Mouse (Mus musculus) heart, adult 9 months (tissue): ENCODE results near the gene Lin7b.

Source experiments
- DNase-seq, 2 experiments: peaks; one replicate each; pipeline ENCODE4 v3.0.0; 2022; ENCODE audit warnings: low spot score in 2 of 2

The Lin7b gene

DNA sequence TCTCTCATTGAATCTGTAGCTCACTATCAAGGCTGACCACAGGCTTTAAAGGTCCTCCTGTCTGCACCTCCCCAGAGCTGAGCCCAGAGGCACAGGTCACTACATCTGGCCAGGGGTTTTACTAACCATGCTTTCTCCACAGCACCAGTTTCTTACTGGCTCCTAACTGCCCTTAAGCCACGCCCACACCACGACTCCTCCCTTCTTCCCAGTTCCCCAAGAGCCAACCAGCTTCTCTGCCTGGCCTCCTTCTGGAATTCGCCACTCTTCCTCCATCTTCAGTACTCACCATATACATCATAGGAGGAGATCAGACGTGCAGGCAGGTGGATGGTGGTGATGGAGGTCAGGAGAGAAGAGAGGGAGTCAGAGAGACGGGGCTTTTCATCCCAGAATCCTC, 17.3 kb downstream of the Lin7b start:
- DNase-seq = no peak

DNA sequence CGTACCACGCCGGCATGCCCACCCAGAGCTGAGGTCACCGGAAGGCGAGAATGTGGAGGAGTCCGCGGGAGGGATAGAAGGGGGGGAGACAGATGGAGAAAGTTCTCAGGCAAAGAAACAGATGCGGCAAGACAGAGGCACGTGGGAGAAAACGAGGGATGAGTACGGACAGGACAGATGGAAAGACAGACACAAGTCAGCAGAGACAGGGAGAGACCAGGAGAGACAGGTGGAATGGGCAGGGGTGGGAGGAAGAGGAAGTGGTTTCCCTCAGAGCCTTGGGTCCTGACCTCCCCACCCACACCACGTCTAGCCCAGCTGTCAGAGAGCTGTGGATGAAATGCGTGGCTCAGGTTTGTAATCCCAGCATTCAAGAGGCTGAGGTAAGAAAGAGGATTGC, 23.5 kb downstream of the Lin7b start:
- no peak for DNase-seq

DNA sequence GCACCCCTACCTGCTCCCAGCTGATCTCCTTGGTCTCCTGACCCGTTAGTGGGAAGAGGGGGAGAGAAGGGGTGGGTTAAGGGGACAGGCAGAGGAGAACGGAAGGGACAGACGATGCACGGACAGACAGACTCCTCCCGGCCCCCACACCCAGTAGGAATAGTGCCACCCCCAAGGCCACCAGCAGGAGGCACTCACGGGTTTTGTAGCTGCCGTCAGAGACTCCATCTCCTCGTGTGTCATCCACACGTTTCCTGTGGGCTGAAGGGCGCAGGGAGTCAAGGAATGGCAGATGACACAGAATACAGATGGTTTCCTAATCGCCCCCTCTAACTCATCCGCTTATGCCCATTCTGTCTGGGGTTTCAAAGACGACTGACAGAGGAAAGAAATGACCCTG, 26.8 kb downstream of the Lin7b start:
- DNase-seq = no peak

DNA sequence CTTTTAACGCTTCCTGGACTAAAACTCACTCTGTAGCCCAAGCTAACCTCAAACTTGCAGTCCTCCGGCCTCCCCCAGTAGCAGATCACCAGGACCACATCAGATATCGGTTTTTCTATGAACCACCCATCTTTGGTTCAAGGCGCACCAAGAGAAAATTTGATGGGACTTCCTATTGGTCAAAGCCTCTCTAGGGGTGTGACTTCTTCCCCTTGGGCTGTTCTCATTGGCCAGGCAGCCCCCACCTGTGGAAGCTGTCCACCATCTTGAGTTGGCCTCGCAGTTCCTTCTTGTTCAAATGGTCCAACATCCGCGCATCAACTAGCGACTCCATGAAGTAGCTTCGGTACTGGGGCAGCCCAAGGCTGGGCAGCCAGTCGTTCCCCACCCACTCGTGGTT, 28.3 kb downstream of the Lin7b start:
- no peak for DNase-seq

DNA sequence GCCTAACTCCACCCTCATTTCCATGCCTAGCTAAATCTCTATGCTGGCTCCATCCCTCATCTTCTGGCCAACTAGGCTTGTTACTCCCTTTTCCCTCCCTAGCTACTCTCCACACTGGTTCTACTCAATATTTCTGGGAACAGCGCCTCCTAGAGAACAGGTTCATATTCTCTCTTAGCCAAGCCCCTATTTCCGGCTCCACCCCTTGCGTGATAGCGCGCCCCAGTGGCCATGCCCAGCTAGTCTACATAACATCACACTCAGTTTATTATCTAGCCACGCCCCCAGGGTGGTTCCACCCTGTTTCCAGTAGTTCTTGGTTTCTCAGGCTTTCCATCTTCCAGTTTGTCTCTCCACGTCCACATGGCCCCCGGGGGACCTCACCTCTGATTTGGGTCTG, 29.1 kb downstream of the Lin7b start:
- peak; percentile 63 to 77 for DNase-seq

DNA sequence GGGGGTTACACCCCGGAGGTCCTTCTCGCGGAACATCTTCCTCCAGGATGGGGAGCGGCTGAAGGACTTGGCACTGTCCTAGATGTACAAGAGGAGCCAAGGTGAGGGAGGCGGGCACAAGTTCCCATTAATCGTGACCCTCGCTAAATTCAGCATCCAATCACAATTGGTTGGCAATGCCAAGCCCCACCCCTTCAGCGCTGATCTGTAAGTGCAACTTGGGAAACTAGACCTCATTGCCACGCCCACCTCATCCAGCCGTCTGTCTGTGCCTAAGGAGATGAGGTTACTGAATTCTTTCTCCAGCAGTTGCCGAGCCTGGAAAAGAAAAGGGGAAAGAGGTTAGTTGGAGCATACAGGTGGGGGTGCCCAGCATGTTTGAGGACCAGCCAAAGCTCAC, 29.7 kb downstream of the Lin7b start:
- peak; percentile 51 to 57 for DNase-seq

DNA sequence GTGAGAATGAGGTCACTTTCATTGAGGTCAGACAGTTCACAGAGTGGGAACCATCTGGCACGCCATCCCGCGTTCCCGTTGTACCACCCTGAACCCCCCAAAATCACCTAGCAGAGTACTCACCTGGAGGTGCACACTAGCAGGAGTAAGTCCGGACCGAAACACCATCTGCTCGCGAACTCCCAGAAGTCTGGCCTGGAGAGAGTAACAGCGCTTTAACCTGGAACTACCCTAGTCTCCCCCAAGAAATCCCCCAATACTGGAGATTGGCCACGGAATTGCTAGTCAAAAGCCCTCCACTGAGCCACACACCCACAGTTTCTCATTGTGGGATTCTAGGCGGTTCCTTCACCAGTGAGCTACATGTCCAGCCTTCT, 30.3 kb downstream of the Lin7b start:
- DNase-seq = no peak

DNA sequence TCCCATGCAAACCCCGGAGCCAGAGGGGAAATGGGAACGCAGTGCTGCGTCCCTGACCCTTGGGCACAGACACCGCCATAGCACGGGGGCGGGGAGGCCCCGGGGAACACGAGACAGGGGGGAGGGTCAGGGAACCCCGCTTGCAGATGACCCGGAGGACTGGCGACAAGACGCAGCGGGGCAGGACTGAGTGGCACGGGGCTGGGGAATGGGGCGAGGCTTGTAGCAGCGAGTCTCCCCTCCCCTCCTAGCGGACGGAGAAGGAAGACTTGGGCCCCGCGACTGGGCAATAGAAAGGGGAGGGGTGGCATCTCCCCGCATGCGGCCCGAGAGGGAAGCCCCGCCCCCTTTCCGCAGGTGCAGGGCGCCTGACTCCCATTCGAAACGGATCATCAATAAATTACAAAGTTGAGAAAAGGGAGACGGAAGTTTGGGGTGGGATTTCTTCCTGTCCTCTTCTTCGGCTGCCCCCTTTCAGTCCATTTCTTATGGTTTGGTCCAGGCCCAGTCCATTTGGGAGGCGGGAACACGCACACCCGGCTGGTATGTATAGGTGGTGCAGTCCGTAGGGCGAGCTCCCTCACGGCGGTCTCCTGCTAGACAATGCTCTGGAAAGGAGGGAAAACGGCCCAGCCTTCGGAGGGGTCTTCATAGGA, 30.8 kb downstream of the Lin7b start:
- peak; percentile 55 to 63 for DNase-seq

DNA sequence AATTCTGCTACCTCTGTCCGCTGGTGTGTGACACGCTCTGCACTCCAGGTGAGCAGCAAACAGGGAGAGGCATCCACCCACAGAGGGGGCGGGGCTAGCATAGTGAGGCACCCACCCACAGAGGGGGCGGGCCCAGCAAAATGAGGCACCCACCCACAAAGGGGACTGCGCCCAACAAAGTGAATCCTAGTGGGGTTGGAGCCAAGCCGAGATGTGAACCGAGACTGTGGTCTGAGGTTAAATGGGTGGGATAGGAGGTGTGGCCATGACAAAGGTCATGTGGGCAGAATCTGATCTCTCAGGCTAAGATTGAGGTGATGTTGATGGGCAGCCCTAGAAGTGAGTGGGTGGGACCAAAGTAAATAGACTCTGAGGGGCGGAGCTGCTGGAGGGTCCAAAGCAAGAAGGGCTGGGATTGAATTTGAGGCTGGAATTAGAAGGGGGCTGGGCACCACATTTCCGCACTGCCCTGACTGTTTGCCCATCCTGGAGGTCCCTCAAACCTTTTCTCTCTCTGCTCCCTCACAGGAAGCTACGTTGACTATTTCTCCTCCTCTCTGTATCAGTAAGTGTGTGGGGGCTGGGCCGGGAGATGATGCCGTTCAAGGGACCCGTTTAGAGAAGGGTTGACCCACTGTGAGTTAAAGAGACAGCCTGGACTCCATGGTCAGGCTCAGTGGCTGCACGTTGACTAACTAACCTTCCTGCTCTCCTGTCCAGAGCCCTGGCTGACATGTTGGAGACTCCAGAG, 32.0 kb downstream of the Lin7b start:
- no peak for DNase-seq

DNA sequence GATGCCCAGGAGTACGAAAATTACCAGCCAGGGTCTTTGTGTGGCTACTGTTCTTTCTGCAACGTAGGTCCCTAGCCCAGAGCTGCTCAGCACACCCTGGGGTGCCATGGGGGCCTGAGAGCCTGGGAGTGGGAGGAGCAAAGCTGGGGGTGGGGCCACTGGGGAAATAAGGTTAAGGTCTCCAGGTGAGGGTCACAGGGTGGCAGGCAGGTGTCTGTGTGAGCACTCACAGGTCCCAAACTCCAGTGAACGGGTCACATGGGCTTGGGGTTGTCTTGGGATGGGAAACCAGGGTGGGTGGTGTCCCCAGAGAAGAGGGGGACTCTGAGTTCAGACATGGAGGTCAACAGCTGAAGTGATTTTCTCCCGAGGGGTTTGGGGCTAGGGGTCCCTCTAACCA, 32.9 kb downstream of the Lin7b start:
- DNase-seq = no peak

DNA sequence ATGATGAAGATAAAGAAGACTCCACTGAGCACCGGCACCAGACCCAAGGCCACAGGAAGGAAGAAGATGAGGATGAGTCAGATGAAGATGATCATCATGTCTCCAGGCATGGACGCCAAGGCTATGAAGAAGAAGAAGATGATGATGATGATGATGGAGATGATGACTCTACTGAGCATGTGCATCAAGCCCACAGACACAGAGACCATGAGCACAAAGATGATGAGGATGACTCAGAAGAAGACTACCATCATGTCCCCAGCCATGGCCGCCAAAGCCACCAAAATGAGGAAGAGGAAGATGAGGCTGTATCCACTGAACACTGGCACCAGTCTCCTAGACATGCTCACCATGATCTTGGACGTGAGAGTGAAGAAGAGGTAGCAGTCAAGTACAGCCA, 34.1 kb downstream of the Lin7b start:
- DNase-seq = no peak

DNA sequence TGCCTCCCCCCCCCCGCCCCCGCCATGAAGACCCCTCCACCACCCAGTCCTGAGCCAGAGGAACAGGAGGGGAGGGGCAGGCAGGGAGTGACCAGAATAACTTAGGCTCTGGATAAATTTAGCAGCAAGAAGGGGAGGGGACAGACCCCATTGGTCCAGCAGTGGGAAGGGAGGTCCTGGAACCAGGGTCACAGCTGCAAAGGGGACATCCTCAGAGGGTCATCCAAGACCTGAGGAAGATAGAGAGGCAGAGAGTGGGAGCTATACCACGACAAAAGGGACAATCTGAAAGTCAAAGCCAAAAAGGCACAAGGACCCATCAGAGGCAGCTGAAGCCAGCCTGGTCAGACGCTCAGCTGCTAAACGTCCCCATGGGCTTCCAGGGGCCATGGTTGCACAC, 35.3 kb downstream of the Lin7b start, which contains the start of gene Hrc:
Gene Hrc, plus strand, starts transcription at position 235 of the 400 bp plus-strand sequence.
- DNase-seq = peak; percentile 72 to 73

DNA sequence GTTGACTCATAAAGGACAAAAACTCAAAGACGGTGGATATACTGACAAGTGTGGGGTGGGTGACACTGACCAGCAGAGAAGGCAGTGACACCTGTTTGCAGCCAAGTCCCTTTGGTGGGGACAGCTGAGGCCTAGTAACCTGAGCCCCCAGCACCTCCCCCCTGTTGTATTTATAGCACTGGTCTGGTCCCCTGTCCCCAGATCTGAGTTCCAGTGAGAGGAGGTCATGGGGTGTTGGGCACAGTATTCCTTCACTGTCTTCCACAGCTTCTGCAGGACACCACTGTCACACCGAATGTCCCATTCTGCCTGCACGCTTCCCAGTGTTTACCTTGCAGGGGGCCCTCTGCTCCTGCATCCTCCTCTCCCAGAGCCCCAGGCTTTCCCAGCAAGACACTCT, 35.8 kb downstream of the Lin7b start:
- peak; percentile 62 for DNase-seq

DNA sequence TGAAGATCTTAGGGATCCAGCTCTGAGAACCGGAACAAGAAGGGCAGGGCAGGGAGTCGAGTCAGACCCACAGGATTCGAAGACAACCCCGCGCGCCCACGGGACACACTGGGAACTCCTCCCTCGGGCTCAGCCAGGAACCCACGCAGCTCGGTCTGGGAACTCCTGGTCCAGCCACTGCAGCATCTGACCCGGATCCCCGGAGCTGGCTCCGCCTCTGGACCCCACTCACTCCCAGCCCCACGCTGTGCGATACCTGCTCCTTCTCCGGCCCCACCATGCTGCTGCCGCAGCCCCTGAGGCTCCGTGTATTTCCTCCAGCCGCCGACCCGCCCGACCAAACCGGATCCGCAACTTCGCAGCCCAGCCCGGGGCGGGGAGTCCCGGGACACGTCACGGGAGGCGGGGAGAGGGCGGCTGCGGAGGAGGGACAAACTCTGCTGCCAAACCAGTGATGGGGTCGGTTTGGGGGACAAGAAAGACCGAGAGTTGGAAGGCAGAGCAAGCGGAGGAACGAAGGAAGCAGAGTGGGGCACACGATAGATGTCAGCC, 36.9 kb downstream of the Lin7b start, which contains the start of gene Trpm4:
Gene Trpm4, minus strand, starts transcription at position 350 of the 552 bp plus-strand sequence.
- DNase-seq = peak; percentile 89 to 90

DNA sequence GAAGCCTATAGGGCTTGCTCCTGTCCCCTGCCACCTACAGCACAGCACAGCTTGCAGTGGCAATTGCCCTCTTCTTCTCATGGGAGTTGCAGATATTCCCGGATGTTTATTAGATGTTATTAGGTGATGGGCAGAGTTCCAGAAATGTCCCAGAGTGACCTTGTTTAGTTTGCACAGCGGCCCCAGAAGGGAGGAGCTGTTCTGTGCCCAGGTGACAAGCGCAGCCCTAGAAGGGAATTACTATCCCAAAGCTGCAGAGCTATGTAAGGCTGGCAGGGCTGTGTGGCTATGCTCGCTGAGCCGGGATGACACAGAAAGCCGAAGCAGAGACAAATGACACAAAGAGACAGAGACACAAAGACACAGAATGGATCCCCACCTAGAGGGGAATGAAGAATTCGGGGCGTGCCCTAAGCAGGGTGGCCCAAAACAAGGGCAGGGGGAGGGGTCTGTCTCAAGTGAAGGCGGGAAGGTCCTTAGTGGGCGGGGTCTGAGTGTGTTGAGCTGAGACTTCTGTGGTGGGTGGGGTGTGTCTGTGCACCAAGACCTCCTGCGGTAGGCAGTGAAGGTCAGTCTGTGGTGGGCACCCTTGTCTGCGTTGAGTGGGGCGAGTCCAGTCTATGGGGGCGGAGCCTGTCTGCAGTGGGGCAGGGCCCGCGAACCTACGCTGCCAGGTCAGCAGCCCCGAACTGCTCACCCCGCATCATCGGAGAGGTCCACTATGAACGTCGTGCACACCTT, 37.5 kb downstream of the Lin7b start:
- peak; percentile 57 to 63 for DNase-seq

DNA sequence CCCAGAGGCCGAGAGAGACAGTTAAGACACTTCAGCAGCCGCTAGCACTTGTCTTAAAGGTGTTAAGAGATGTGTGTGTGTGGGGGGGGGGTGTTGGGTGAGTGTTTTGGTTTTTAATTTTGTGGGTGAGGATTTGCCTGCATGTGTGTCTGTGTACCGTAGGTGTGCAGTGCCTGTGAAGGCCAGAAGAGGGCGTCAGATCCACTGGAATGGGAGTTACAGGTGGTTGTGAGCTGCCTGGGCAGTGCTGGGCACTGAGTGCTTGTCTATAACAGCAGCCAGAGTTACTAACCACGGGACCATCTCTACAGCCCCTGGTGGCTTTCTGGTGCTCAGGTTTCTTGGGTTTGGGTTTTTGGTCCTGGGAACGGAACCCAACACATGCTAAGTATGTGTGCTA, 38.9 kb downstream of the Lin7b start:
- DNase-seq = no peak

DNA sequence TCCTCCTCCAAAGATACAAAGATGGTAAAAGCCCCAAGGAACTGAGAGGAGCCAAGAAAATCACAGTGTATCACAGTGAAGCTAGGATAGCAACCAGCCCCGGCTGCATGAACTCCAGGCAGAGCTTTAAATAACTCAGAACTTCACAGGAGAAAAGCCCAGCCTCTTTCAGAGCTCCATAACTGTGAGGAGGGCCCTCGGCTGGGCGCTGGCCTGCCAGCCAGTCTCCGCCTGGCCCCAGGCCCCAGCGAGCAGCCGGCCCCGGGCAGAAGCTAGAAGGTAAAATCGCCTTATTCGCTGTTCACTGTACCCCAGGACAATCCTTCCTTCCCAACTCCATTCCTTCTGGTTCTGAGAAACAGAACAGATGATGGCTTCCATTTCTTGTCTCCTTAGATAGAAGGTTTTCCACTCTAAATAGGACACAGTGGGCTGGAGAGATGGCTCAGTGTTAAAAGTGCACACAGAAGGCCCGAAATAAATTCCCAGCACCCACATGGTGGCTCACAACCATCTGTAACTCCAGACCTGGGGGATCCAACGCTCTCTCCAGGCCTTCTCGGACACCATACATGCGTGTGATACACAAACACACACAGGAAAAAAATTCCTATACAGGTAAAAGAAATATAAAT, 41.4 kb downstream of the Lin7b start:
- peak in 1 of 2 experiments; percentile 37 for DNase-seq

DNA sequence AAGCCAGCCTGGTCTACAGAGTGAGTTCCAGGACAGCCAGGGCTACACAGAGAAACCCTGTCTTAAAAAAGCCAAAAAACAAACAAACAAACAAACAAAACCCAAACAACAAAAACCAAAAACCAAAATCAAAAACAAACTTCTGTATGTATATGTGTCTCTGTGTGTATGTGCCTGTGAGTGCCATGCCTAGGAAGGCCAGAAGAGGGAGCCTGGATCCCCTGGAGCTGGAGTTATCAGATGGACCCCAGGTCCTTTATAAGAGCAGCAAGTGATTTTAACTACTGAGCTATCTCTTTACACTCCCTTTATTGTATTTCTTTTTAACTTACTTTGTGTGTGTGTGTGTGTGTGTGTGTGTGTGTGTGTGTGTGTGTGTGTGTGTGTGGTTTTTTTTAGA, 44.6 kb downstream of the Lin7b start:
- DNase-seq = no peak

DNA sequence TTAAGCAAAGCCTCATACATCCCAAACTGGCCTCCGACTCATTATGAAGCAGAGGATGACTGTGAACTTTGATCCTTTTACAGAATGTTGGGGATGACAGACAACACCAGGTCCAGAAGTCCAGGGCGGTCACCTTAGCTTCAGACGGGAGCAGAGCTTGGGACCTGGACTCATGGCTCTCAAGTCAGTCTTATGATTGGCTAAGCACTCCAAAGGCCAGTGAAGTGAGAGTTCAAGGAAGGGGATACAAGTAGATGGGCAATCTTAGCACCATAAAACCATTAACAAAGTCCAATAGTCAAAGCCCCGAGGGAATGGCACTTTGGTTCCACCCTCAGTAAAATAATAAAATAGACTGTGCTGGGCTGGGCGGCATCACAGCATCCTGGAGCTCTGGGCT, 47.3 kb downstream of the Lin7b start:
- no peak for DNase-seq

DNA sequence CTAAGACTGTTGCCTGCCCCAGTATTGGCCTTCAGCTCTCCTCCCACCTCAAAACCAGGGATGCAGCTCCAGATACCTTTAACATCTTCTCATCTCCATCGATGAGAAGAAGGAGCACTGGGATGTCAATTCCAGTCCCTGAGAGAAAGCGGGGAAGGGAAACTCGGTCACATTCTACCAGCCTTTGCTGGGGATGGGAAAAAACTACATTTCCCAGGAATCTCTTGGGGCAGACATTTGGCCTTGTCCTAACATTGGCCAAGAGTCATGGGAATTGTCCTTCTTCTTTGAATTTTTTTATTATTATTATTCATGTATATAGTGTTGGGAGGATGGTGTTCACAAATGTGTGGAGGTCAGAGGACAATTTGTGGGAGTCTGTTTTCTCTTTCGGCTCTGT, 48.1 kb downstream of the Lin7b start:
- no peak for DNase-seq
